Mouse (Mus musculus) WW6 (cell line): ENCODE measurements at regions not wholly inside any gene's neighbourhood (a gene's known extent, or its start where the extent isn't known, plus 50 kb on each side); places are given as distances from the start of the nearest gene placed in this dataset.

Experiments used
- DNase-seq: peaks from one replicate; pipeline ENCODE4 v3.0.0-alpha.2; 2013; ENCODE audit warnings: low read depth, low spot score

DNA sequence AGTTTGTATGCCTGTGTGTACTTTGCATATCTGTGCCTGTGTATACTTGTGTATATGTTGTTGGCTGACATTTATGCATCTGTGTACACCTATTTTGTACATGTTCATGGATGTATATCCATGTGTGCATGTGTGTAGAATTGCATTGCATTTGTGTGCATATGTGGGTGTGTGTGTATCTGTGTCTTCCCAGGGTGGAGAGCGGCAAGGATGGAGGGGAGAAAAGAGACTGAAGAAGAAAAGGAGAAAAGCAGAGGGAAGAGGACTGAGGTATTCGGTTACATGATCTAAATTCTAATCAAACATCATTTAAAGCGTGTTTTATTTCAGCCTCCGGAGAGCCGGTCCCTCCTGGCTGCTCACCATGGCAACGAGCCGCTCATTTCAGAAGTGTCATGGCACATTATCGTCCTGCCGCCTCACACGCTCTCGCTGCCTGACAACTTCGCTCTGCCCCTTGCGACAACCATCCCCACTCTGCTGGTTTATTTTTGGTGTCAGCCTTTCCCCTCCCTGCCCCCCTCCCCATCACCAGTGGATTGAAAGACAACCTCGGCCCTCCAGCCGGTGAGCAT, 58.6 kb downstream of the Mrm1 start:
- no peak for DNase-seq

DNA sequence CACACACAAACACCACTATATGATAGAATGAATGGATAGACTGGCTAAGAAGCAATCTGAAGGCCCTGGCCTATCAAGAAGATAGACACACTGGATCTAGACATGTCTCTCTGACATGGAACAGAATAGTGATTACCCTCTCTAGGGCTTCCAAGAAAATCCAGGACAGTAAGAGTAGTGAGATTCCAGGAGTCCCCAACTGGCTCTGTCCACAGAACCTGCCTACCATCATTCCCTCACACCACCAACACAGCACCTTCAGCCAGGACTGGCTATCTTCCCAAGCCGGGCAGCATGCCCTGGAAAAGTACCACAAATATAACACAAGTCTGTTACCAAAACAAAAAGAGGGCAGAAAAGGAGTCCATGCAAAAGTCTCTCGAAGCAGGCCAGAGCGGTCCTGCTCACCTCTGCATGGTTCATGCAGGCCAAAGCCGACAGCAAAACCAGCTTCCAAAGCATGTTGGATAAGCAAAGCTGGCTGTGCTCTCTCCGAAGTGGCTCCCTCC, 59.8 kb downstream of the Mrm1 start:
- no peak for DNase-seq

DNA sequence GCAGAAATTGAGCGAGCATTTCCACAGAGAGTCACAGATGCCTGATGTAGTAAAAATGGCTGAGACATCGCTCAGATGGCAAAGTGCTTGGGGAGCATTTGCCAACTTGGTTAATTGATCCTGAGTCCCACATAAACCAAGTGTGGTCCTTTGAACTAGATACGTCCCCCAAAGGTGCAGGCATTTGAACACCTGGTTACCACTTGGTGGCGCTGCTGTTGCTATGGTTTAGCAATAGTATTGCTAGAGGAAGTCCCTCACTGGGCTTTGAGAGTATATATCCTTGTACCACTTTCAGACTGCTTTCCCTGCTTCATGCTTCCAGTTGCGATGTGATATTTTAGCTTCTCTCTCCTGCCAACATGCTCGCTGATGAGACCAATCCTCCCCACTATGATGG, 67.3 kb downstream of the Mrm1 start:
- no peak for DNase-seq

DNA sequence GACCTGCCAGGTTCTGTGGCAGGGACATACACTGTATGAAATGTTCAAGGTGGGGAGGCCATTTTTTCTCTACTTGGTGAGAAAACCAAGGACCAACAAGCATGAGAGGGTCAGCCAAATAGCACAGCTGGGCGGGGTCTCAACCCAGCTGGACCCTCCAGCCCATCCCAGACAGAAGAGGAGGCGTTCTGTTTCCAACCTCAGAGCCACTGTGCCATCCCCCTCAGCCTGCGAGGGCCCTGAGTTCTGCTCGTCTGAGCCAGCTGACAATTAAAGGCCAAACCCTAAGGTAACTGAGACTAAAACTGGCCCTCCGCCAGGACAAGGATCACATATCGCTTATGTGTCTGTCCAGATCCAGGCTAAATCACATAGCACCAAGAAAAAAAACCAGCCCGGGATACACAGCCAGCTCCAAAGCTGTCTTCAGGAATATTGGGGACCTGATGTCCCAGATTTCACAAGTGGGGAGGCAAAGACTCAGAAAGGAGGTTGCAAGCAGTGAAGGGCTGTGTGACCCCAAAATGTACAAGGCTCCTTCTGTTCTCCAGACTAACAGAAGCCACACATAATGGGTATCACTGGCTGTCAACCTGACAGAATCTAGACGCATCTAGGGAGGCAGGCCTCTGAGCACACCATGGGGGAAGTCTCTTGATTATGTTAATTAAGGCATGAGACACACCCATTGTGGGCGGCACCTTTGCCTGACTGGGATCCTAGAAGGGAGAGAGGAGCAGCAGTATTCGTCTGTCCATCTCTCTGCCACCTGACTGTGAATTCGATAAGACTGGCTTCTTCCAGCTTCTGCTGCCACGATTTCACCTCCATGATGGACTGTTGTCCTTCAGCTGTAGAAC, 69.6 kb downstream of the Mrm1 start:
- DNase-seq: no peak

DNA sequence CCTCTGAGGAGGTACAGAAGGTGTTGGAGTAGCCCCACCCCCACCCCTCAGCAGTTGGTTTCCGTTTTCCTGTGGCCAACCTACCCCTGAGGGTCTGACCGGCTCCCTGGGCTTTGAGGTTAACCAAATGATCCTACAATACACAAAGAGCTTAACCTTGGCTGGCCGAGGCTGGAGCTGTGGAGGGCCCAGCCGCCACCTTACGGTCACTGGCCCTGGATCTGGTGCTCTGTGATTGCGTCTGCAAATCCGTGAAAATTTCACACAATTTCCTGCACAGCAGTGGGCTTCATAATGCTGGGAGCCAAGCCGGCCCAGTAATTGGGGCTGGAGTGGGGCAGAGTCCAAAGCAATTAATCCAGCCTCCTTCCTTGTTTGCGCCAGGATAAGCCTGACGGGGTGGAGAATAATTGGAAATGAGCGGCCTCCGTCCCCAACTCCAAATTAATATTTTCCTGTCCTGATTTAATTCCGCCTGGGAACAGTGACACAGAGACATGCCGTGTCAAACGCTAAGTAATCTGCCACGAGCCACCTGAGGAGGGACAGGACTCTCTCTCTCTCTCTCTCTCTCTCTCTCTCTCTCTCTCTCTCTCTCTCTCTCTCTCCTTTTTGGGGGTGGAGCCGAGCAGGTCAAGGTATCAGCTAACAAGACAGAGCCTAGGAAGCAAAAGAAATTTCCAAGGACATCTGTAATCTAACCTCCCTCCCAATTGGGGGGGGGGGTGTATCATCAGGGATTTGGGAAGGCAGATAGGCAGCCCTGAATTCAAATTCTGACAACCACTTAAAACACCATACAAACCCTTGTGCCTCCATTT, 80.3 kb downstream of the Mrm1 start:
- DNase-seq: no peak

DNA sequence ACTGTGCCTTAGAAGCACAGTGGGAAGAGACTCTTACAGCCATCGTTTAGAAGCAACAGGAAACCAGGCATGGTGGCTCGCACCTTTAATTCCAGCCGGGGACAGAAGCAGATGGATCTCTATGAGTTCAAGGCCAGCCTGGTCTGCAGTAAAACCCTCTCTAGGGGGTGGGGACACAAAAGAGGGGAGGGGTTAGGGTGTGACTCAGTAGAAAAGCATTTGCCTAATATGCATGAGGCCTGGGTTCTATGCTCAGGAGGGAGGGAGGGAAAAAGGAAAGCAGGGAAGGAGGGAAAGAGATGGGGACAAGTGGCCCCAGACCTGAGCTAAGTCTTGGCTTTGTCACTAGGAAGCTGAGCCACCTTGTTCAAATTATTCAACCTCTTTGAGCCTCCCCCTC, 81.2 kb downstream of the Mrm1 start:
- no peak for DNase-seq

DNA sequence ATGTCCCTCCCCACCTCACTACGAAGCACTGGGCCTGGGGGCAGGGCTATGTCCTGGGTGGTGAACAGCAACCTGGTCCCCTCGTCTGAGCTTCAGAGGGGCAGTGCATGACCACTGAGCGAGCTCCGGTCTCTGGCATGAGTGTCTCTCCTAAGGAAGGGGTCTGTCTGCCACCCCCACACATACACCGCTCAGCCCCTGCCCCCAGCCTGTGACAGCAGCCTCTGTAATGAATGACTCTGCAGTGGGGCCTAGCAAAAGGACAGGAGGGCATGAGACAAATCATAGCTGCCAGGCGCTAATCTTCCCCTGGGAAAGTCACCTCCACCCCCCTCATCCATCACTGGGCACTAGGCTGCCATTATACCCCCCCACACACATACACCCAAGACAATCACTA, 87.4 kb downstream of the Mrm1 start:
- no peak for DNase-seq

DNA sequence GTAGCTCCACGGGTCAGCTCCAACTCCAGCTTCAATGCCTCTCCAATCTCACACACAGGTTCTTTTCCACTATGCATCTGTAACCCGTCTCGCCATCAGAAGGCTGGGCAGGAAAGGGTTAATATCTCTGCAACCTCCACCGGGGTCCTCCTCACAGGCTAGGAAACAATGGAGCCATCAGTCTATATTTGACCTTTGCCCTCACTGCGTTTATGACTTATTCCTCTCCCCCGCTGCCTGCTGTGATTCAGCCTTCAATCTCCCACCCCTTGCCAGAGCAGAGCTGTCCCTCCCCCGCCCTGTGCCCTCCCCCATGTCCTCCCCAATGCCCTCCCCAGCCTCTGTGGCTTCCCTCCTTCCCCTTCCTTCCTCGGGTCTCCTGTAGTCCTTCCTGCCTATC, 89.1 kb downstream of the Mrm1 start:
- DNase-seq: no peak

DNA sequence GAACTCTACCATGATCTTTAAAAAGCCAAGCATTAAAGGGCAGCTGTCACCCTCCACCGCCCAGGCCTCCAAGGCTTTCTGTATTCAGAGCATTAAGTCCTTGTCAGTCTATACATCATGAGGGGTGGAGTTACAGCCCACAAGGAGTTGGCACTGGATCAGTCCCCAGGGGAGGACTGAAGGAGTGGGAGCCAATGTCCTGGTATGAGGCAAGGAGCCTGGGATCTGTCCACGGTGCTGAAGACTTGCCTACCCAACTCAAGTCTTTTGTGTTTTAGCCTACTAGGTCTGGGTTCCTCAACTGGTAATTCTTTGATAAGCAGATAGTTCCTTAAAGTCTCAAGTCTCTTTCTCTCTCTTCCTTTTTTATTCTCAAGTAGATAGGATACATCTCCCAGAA, 90.1 kb downstream of the Mrm1 start:
- DNase-seq: no peak

DNA sequence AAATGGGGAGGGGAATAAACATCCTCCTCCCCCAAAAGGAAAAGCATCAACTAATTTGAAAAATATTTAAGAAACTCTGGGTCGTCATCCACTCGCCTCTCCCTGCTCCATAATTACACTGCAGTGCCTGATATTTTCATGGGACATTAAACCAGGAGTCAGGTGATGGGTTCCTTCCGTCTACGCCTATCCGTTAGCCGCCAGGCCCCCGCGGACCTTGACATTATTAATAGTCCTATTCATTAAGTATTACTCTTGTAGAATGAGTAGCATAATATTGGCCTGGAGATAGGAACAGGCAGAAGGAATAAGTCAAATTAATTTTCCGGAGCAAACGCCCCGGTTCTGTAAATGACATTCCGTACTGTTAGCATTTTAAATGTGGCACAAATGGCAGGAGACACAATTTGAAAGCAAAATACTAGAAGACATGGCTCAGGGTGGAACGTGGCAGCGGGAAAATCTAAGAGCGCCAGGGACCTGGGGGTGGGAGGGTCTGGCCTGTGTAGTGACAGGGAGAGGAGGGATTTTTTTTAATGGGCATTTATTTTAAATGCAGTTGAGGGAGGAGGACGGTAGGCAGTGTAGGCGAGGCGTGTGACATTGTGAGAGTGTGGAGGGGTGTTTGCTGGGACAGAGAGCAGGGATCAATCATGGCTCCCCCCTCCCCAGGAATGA, 93.2 kb downstream of the Mrm1 start:
- DNase-seq: no peak

DNA sequence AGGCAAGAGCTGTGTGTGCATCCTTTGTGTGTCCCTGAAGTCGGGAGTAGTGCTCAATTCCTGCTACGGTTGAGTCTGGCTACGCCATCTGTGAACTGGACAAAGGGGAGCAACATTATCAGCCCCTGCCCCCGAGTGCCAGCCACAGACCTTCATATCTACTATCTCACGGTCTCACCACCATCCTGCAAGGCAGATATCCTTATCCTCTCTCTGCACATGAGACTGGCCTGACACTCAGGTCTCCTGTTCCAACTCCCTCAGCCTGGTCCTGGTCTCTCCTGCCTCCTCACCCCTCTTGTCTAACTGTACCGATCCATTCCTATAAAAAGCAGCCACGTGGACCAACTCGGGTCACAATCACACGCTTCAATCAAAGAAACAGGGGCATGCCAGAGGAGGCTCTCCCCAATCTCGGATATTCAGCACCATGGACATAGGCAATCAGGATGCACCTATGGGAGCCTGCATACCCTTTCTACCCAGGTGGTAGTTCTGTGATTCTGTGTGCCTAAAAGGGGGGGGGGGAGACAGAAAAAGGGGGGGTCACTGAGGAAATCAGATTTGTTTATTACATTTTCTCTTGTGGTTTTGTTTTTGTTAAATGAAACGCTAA, 94.0 kb downstream of the Mrm1 start:
- no peak for DNase-seq

DNA sequence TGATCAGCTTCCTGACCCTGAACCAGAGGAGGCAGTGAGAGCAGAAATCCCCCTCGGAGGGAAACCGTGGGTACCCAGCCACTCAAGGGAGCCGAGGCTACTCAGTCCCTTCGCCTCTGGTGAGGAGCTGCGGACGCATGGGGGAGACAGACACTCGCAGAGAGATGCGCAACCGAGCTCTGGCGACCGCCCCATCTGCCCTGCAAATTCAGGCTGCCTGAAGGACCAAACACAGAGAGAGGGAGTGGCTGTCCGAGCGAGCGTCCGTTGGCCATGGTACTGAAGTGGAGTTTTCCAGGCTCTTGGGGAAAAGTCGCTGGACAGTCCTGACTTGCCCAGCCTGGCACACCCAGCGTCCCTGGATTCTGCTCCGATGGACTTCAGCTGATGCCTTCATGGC, 95.2 kb downstream of the Mrm1 start:
- DNase-seq: no peak

DNA sequence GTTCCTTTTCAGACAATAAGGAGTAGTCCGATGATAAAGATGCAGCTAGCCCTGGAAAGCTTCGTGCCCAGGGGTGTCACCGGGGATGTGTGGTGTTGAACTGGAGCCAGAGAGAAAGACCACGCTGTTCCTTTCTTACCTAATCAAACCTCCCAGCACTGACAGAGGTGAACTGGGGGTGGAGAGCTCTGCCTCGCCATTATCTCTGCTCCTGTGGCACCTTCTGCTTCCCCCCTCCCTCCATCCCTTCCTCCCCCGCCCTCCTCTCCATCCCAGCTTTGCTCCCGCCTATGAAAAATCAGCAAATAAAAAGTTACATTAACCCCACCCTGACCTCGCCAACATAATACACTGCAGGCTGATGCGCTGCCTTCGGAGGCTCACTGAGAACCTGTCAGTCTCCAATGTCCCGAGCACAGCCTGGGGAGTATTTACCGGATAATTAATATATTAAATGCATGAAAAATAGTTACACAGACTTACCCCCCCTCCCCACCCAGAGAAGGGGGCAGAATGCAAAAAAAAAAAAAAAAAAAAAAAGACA, 96.6 kb downstream of the Mrm1 start:
- DNase-seq: no peak

DNA sequence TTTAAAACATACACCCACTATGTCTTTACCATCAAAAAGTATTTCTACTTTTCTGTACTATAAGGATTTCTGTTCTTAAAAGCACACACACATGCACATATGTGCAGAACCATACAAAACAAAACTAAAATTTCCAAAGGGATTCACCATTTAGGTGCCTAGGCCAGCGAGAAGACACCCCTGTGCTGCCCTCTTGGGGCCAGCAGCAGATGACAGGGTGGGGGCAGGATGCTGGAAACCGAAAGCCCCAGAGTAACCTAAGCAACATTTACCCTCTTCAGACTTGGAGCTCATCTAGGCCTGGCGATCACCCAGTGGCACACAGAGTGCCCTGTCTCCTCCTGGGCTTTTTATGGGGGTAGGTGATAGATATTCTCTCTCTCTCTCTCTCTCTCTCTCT, 97.3 kb downstream of the Mrm1 start:
- no peak for DNase-seq

DNA sequence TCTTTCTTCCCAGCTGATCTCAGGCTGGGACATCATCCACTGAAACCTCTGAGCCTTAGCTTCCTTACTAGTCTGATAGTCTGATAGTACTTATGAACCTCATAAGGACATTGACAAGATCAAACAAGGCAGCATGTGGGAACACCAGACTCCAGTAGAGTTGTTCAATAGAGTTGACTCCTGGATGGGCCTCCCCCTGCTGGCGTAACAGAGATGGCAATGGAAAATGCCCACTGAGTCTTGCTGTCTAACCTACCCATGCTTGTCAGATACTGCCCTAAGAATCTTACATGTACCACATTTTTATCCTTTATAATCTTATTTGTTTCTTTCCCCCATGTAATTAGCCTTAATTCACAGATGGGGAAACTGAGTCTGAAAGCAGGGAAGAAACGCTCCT, 98.2 kb downstream of the Mrm1 start:
- DNase-seq: no peak

DNA sequence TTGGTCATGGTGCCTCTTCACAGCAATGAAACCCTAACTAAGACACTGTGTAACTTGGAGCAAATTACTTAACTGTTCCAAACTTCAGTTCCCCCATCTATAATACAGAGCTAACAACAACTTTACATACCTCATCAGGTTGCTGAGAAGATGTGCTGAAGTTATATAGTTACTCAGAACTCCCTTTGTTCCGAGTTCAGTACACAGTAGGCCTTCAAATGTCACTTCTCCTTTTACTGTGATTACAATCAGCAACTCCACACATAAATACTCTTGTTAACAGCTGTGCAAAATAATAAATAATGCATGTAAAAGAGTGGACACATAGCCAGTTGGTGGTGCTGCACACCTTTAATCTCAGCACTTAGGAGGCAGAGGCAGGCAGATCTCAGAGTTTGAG, 99.5 kb downstream of the Mrm1 start:
- no peak for DNase-seq

DNA sequence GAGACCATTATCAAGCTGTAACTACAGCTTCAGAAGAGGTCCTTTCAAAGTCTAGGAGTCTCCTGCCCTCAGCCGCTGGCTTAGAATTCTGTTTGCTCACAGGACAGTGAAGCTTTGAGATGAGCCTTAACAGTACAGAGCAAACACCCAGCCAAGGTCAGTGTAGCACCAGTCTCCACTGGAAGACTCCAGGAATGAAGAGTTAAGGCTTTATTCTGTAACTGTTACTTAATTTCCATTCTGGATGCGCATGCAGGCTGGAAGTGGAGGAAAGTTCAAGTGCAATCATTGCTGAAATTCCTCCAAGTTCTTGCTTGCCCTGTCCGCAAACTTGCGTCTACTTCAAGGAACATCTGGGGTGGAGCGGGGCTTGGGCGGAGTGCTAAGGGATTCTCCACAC, 106.6 kb downstream of the Mrm1 start:
- DNase-seq: no peak

DNA sequence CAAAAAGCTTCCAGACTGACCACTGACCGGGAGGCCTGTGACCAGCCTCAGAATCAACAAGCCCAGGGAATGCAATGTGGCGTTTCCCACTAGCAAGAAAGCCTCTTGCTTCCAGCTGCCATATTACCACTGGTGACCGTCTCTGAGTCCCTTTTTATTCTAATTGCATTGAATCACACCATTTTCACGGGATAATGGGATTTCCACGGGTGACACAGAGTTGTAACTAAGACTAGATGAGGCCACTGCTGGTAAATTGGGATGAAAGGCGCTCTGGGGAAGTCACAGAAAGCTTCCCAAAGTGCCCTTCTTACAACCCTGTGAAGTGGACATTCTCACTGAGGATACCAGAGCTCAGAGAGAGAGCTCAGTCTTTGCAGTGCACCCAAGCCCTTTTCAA, 107.4 kb downstream of the Mrm1 start:
- DNase-seq: no peak

DNA sequence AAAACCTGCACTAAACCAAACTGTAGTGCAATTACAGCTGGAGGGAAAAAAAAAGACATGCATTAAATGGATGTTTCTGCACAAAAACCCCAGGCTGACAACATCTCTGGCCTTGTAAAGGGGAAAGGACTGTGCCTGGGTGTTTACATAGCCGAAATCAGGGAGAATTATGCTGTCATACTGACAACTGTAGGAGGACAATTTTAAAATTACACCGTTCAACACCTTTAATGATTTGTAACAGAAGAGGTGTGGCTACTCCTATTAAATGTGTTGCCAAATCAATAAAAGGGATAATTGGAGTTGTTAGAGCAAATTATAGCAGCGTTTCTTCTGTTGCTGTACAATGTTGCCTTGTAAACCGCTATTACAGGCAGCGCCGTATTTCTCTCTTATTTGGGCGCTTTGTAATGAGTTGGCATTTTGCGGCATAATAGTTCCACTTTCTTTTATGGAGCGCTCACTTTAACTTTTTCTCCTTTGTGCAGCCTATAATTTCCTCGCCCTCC, 111.0 kb downstream of the Mrm1 start:
- no peak for DNase-seq

DNA sequence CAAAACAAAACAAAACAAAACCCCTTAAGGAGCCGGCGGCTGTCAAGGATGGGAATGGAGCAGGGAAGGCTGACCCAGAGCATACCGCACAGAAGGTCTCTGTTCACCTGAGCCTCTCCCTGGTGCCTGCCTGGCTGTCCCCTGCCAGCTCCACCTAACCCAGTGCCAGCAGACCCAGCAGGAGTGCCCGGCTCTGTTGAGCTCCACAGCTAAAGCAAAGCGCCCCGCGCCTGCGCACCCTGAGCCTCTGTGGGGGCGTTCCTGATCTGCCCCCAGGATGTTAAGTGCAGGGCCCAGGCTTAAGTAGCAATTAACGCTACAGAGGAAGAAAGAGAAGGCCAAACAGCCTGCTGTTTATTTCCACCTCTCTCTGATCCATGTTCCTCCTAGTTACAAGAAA, 111.5 kb downstream of the Mrm1 start:
- DNase-seq: no peak

DNA sequence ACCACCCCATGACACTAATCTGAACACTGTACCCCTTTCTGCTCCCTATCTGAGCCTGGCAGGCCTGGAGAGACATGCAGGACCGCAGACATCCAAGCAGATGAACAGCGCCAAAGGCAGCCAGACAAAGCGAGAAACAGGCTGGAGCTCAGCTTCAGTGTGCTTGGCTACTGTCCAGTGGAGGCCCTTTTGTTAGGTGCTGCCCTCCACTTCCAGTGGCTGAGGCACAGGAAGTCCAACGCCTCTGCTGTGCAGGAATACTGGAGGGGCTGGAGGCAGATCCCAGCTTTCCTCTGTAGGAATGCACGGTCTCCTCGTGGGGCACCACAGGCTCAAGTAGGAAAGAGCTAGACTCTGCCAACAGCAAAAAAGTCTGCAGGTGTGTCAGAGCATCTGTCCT, 112.6 kb downstream of the Mrm1 start:
- no peak for DNase-seq
